Mouse (Mus musculus): Measurements from ENCODE around the gene Stap2.

- TF ChIP-seq MAFK (IDR thresholded peaks at IDR 0.05; ENCODE audit: insufficient read depth, low read depth, low read length) (no peak), ZNF384 (IDR thresholded peaks at IDR 0.05; ENCODE audit: low read depth, low read length) (no peak), HCFC1 (IDR thresholded peaks at IDR 0.05; ENCODE audit: borderline replicate concordance, insufficient read depth, low read length) (no peak), CHD2 (IDR thresholded peaks at IDR 0.05; ENCODE audit: low read depth, low read length) (no peak), ZC3H11A (IDR thresholded peaks at IDR 0.05; ENCODE audit: borderline replicate concordance, low read depth, low read length) (no peak)
Measured at GRCm38 (mm10) chr17:55999794-56000499, 5.4 kb downstream of the Stap2 start.
